In genomic region chr9:50833786-50834185, GRCm38 (mm10) we compare ENCODE assay signal across 31 mouse cellular contexts. TPM values are rescaled to one million over a fixed set of nuclear protein-coding genes. Genes with fewer than 3 reads are reported as not detected.
A peak's percentile ranks its signal among the peaks of the same experiment; 100 is the strongest.
DNase-seq lines count a peak whose midpoint lies in the region; ATAC-seq and TF ChIP-seq lines count a peak whose summit lies in the region.
"Had no signal": no experiment of that assay in that cellular context is flagged by ENCODE, and none has a peak within 500 bp of the region (broad histone marks: within the 10 kb centered on the region; RNA-seq: fewer than 3 reads in every experiment).

No protein-coding gene starts in this region.

- no peak for TF ChIP-seq CTCF in lung, embryonic 14.5 days (IDR thresholded peaks at IDR 0.05; ENCODE audit: low read depth)
- no peak for TF ChIP-seq CTCF in bone marrow, adult 2 months (IDR thresholded peaks at IDR 0.05; ENCODE audit: control insufficient read depth, insufficient read depth, low read length)

- ATAC-seq in lung, embryonic 14.5 days (ENCODE audit: insufficient read depth), result no peak
- peak; percentile 68 for ATAC-seq in granulocyte monocyte progenitor cell, adult 5-6 weeks (replicated peaks; ENCODE audit: poor library complexity, severe bottlenecking)
- ATAC-seq in midbrain, embryonic 14.5 days (ENCODE audit: low FRiP score, low TSS enrichment), result no peak
- ATAC-seq: activated CD4-positive, CD25-positive, alpha-beta regulatory T cell, adult 4 months; intestine, postnatal 0 days; midbrain, embryonic 15.5 days had no signal

- H3K9ac ChIP-seq in lung, embryonic 14.5 days, result no peak overlapping the region
- H3K9ac ChIP-seq in midbrain, embryonic 14.5 days (replicated peaks; ENCODE audit: low read length), result no peak overlapping the region
- H3K9ac ChIP-seq: embryonic facial prominence, embryonic 15.5 days; forebrain, embryonic 12.5 days; heart, embryonic 12.5 days; hindbrain, embryonic 14.5 days; limb, embryonic 13.5 days; liver, embryonic 15.5 days; midbrain, embryonic 15.5 days; neural tube, embryonic 12.5 days had no signal

- 61% methylated on average over 8 of the region's 8 CpGs for WGBS in lung, embryonic 14.5 days
- WGBS in bone marrow, adult 2 months, result 15% methylated on average over 8 of the region's 8 CpGs
- WGBS in midbrain, embryonic 14.5 days, result 91% methylated on average over 8 of the region's 8 CpGs

- H3K27me3 ChIP-seq in lung, embryonic 14.5 days (ENCODE audit: insufficient read depth, low read length), result no peaks in the 10 kb centered on the region
- H3K27me3 ChIP-seq in megakaryocyte, embryonic 14.5 days (replicated peaks), result no peaks in the 10 kb centered on the region
- no peaks in the 10 kb centered on the region for H3K27me3 ChIP-seq in midbrain, embryonic 14.5 days (ENCODE audit: control insufficient read depth, insufficient read depth, low read length)
- H3K27me3 ChIP-seq: embryonic facial prominence, embryonic 15.5 days; forebrain, embryonic 12.5 days; heart, embryonic 12.5 days; limb, embryonic 13.5 days; liver, embryonic 15.5 days; midbrain, embryonic 15.5 days; neural tube, embryonic 12.5 days had no signal

- no peak overlapping the region for H3K4me3 ChIP-seq in lung, embryonic 14.5 days (ENCODE audit: low read depth, low read length)
- no peak overlapping the region for H3K4me3 ChIP-seq in bone marrow, adult 2 months (replicated peaks; ENCODE audit: control insufficient read depth, low read depth, low read length)
- H3K4me3 ChIP-seq in megakaryocyte, embryonic 14.5 days (replicated peaks), result peak overlapping the region; percentile 11
- H3K4me3 ChIP-seq in midbrain, embryonic 14.5 days (replicated peaks; ENCODE audit: low read depth, low read length), result no peak overlapping the region
- H3K4me3 ChIP-seq: embryonic facial prominence, embryonic 10.5 days; embryonic facial prominence, embryonic 15.5 days; forebrain, embryonic 12.5 days; heart, adult 2 months; heart, embryonic 12.5 days; left cerebral cortex, adult 2 months; limb, embryonic 13.5 days; liver, embryonic 15.5 days; midbrain, embryonic 15.5 days; myocyte; neural tube, embryonic 12.5 days had no signal

- DNase-seq in lung, embryonic 14.5 days, result peak; percentile 15
- DNase-seq in lung, postnatal 14 days, result no peak
- no peak for DNase-seq in gastrocnemius, adult 8-10 months (ENCODE audit: low spot score in 2 of 2)
- no peak for DNase-seq in midbrain, embryonic 14.5 days
- DNase-seq: adrenal gland, postnatal 10 days; cerebellum, adult 18-20 months; cerebellum, postnatal 14 days; gastrocnemius, postnatal 36 days; heart, adult 2 months; heart, postnatal 4 days; kidney, adult 9 months; kidney, postnatal 10 days; right cerebral cortex, adult 18-20 months; spleen, adult 18-20 months; thymus, postnatal 25 days had no signal

- no peak overlapping the region for H3K27ac ChIP-seq in lung, embryonic 14.5 days (ENCODE audit: low read depth)
- peak overlapping the region; percentile 35 for H3K27ac ChIP-seq in bone marrow, adult 2 months (ENCODE audit: control insufficient read depth, insufficient read depth, low read depth, low read length, poor library complexity)
- no peak overlapping the region for H3K27ac ChIP-seq in midbrain, embryonic 14.5 days (replicated peaks; ENCODE audit: low read depth, low read length)
- H3K27ac ChIP-seq: embryonic facial prominence, embryonic 10.5 days; embryonic facial prominence, embryonic 15.5 days; forebrain, embryonic 12.5 days; heart, adult 2 months; hindbrain, embryonic 14.5 days; left cerebral cortex, adult 2 months; limb, embryonic 13.5 days; liver, embryonic 15.5 days; midbrain, embryonic 15.5 days; neural tube, embryonic 12.5 days had no signal

- no peaks in the 10 kb centered on the region for H3K4me1 ChIP-seq in lung, embryonic 14.5 days (ENCODE audit: insufficient read depth)
- H3K4me1 ChIP-seq in bone marrow, adult 2 months (ENCODE audit: control insufficient read depth, insufficient read depth, low read length), result peaks cover 3% of the 10 kb centered on the region; the same call in 1 of the 2 replicates
- H3K4me1 ChIP-seq in megakaryocyte, embryonic 14.5 days, result peaks cover 37% of the 10 kb centered on the region
- H3K4me1 ChIP-seq in midbrain, embryonic 14.5 days (ENCODE audit: control insufficient read depth, insufficient read depth, low read length), result no peaks in the 10 kb centered on the region
- H3K4me1 ChIP-seq: embryonic facial prominence, embryonic 10.5 days; embryonic facial prominence, embryonic 15.5 days; forebrain, embryonic 12.5 days; limb, embryonic 13.5 days; midbrain, embryonic 15.5 days; neural tube, embryonic 12.5 days had no signal

- no peak for TF ChIP-seq POLR2A in bone marrow, adult 2 months (IDR thresholded peaks at IDR 0.05; ENCODE audit: borderline replicate concordance, control insufficient read depth, low read depth, low read length)

- H3K4me2 ChIP-seq in lung, embryonic 14.5 days, result no peak overlapping the region
- H3K4me2 ChIP-seq in midbrain, embryonic 14.5 days (ENCODE audit: low read length), result no peak overlapping the region
- H3K4me2 ChIP-seq: embryonic facial prominence, embryonic 15.5 days; forebrain, embryonic 12.5 days; heart, embryonic 12.5 days; hindbrain, embryonic 14.5 days; limb, embryonic 13.5 days; liver, embryonic 15.5 days; midbrain, embryonic 15.5 days; neural tube, embryonic 12.5 days had no signal

- H3K9me3 ChIP-seq in lung, embryonic 14.5 days (ENCODE audit: low read depth, low read length), result no peaks in the 10 kb centered on the region
- H3K9me3 ChIP-seq in megakaryocyte, embryonic 14.5 days, result peaks cover 9% of the 10 kb centered on the region
- no peaks in the 10 kb centered on the region for H3K9me3 ChIP-seq in midbrain, embryonic 14.5 days (ENCODE audit: control insufficient read depth, low read length)
- H3K9me3 ChIP-seq: embryonic facial prominence, embryonic 10.5 days; embryonic facial prominence, embryonic 15.5 days; forebrain, embryonic 12.5 days; heart, embryonic 12.5 days; limb, embryonic 13.5 days; liver, embryonic 15.5 days; midbrain, embryonic 15.5 days; neural tube, embryonic 12.5 days had no signal

- peaks cover 8% of the 10 kb centered on the region; the same call in 1 of the 2 replicates for H3K36me3 ChIP-seq in lung, embryonic 14.5 days (ENCODE audit: insufficient read depth)
- H3K36me3 ChIP-seq in megakaryocyte, embryonic 14.5 days (replicated peaks; ENCODE audit: low read length), result peaks cover 70% of the 10 kb centered on the region
- peaks cover 9% of the 10 kb centered on the region; the same call in 1 of the 2 replicates for H3K36me3 ChIP-seq in midbrain, embryonic 14.5 days (ENCODE audit: control insufficient read depth, insufficient read depth, low read length)

RNA-seq across cellular contexts. Expression of gene Ppp2r1b, which starts 11.3 kb away (rescaled TPM):
- polyA plus RNA-seq in lung, embryonic 14.5 days (2014; fragmentation: Nextera tagmentation; extraction: Ambion mirVana), result 72.9 and 73.7 TPM in 2 replicates
- polyA plus RNA-seq in bone marrow, adult 2 months (2011; ENCODE audit: insufficient read depth, insufficient read length, low replicate concordance, missing spikeins), result 18.1 and 29.1 TPM in 2 replicates
- 32.3 and 37.3 TPM in 2 replicates for total RNA-seq in granulocyte monocyte progenitor cell, adult 5-6 weeks (2014; fragmentation: Nextera tagmentation)
- 42.6 and 42.8 TPM in 2 replicates for total RNA-seq in granulocyte monocyte progenitor cell, adult 5-6 weeks (2017)
- 1.4 and 1.9 TPM in 2 replicates for polyA plus RNA-seq in megakaryocyte, embryonic 14.5 days (2012; ENCODE audit: insufficient read depth, low replicate concordance)
- 1 to 10 TPM; 6.5 to 7.4 (median 7.0) TPM for total RNA-seq in gastrocnemius, adult 8-10 months (2022)
- polyA plus RNA-seq in midbrain, embryonic 14.5 days (2014; fragmentation: Nextera tagmentation; extraction: Ambion mirVana), result 31.3 and 47.8 TPM in 2 replicates

RNA-seq across cellular contexts. Expression of gene 1110032A03Rik, which starts 58.5 kb away (rescaled TPM):
- polyA plus RNA-seq in lung, embryonic 14.5 days (2014; fragmentation: Nextera tagmentation; extraction: Ambion mirVana), result 29.1 and 30.3 TPM in 2 replicates
- polyA plus RNA-seq in bone marrow, adult 2 months (2011; ENCODE audit: insufficient read depth, insufficient read length, low replicate concordance, missing spikeins), result 24.7 and 32.8 TPM in 2 replicates
- 19.9 and 22.7 TPM in 2 replicates for total RNA-seq in granulocyte monocyte progenitor cell, adult 5-6 weeks (2014; fragmentation: Nextera tagmentation)
- total RNA-seq in granulocyte monocyte progenitor cell, adult 5-6 weeks (2017), result 11.2 and 16.3 TPM in 2 replicates
- polyA plus RNA-seq in megakaryocyte, embryonic 14.5 days (2012; ENCODE audit: insufficient read depth, low replicate concordance), result 1.3 and 8.7 TPM in 2 replicates
- total RNA-seq in gastrocnemius, adult 8-10 months (2022), result 10 to 100 TPM; 12.1 to 15.4 (median 13.8) TPM
- polyA plus RNA-seq in midbrain, embryonic 14.5 days (2014; fragmentation: Nextera tagmentation; extraction: Ambion mirVana), result 56.2 and 59.7 TPM in 2 replicates

RNA-seq across cellular contexts. Expression of gene Alg9, which starts 59.0 kb away (rescaled TPM):
- 39.5 and 43.7 TPM in 2 replicates for polyA plus RNA-seq in lung, embryonic 14.5 days (2014; fragmentation: Nextera tagmentation; extraction: Ambion mirVana)
- 9.7 and 10.2 TPM in 2 replicates for polyA plus RNA-seq in bone marrow, adult 2 months (2011; ENCODE audit: insufficient read depth, insufficient read length, low replicate concordance, missing spikeins)
- 25.1 and 30.7 TPM in 2 replicates for total RNA-seq in granulocyte monocyte progenitor cell, adult 5-6 weeks (2014; fragmentation: Nextera tagmentation)
- 22.7 TPM in 2 replicates for total RNA-seq in granulocyte monocyte progenitor cell, adult 5-6 weeks (2017)
- polyA plus RNA-seq in megakaryocyte, embryonic 14.5 days (2012; ENCODE audit: insufficient read depth, low replicate concordance), result 2.0 and 9.5 TPM in 2 replicates
- total RNA-seq in gastrocnemius, adult 8-10 months (2022), result 10 to 100 TPM in 1 of 4 experiments, 1 to 10 TPM in 3; 8.0 to 11.0 (median 9.3) TPM
- 57.7 and 60.3 TPM in 2 replicates for polyA plus RNA-seq in midbrain, embryonic 14.5 days (2014; fragmentation: Nextera tagmentation; extraction: Ambion mirVana)
